Mouse (Mus musculus) limb, embryonic 12.5 days (tissue): Measurements from ENCODE around the gene Dnm2. TPM values are rescaled to one million over a fixed set of nuclear protein-coding genes. Genes with fewer than 3 reads are reported as not detected.
"Not testable (repeated sequence)": the region's sequence is repeated elsewhere in the genome, so short reads cannot be mapped to it uniquely, and the experiment has no call there.

Experiments
- ATAC-seq: fragments of 200-750 bp; cut with Nextera tagmentation; 2 replicates; pipeline ENCODE4 v1.8.0; 2017; ENCODE audit warnings: low read depth, moderate TSS enrichment; ENCODE audit not compliant: insufficient number of reproducible peaks, insufficient read depth, low FRiP score, low TSS enrichment
- H3K27ac ChIP-seq: fragments of 300-500 bp; sonication (generic); 2 replicates; pipeline ENCODE4 v1.5.1; 2016; ENCODE audit warnings: mild to moderate bottlenecking, moderate library complexity
- H3K27me3 ChIP-seq: fragments of 300-500 bp; sonication (generic); 2 replicates; pipeline ENCODE4 v1.6.1; 2016; ENCODE audit warnings: mild to moderate bottlenecking, moderate library complexity
- H3K36me3 ChIP-seq: fragments of 300-500 bp; sonication (generic); 2 replicates; pipeline ENCODE4 v1.6.1; 2016; ENCODE audit warnings: mild to moderate bottlenecking, moderate library complexity
- H3K4me1 ChIP-seq: fragments of 300-500 bp; sonication (generic); replicated peaks from 2 replicates; pipeline ENCODE4 v1.6.1; 2016
- H3K4me2 ChIP-seq: fragments of 300-500 bp; sonication (generic); 2 replicates; pipeline ENCODE4 v1.6.1; 2016; ENCODE audit warnings: mild to moderate bottlenecking, moderate library complexity
- H3K4me3 ChIP-seq: fragments of 300-500 bp; sonication (generic); replicated peaks from 2 replicates; pipeline ENCODE4 v1.5.1; 2016; ENCODE audit warnings: mild to moderate bottlenecking
- H3K9ac ChIP-seq: fragments of 300-500 bp; sonication (generic); replicated peaks from 2 replicates; pipeline ENCODE4 v1.6.1; 2016; ENCODE audit warnings: mild to moderate bottlenecking, moderate library complexity
- H3K9me3 ChIP-seq: fragments of 300-500 bp; sonication (generic); 2 replicates; pipeline ENCODE4 v1.6.1; 2016; ENCODE audit warnings: mild to moderate bottlenecking, moderate library complexity
- WGBS: fragments of 180-500 bp; shearing (Covaris S2); methylation state at CpG from one replicate; pipeline ENCODE4 v1.1.7; 2016; 5-methylcytosine and 5-hydroxymethylcytosine counted together
- polyA plus RNA-seq: library from polyadenylated mRNA; unstranded; fragments of >200 nt; fragmentation: Nextera tagmentation; extraction: Ambion mirVana; gene quantifications from 2 replicates; pipeline ENCODE4 v1.2.1, GENCODE M21; 2016

Dnm2 gene
- polyA plus RNA-seq, 1 experiment from 2014 or later, result 78.4 TPM

DNA sequence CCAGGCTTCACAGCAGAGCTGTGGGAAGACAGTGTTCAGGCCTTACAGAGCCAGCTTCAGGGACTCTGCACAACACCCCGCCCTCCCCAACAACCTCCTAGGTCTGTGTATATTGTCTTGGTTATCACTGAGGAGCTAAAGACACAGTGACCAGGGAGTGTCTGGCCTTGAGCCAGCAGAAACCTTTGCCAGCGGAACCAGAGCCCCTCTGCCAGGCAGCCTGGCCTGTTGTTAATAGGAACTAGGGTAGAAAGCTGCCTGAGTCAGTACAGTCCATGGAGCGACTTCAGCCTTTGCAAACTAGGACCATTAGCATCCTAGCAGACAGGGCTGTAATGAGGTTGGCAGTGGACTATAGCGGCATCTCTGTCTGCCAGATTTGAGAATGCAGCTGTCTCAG is 59.4 kb downstream of the Dnm2 start:
- H3K4me2 ChIP-seq, result no peak overlapping the region
- H3K27ac ChIP-seq, result no peak overlapping the region
- WGBS, result 86% methylated on average over 4 of the region's 4 CpGs
- no peaks in the 10 kb centered on the region for H3K27me3 ChIP-seq
- peaks cover 89% of the 10 kb centered on the region for H3K36me3 ChIP-seq
- no peak overlapping the region for H3K4me3 ChIP-seq
- ATAC-seq, result no peak
- H3K9ac ChIP-seq, result no peak overlapping the region
- no peaks in the 10 kb centered on the region for H3K9me3 ChIP-seq
- H3K4me1 ChIP-seq, result no peaks in the 10 kb centered on the region

DNA sequence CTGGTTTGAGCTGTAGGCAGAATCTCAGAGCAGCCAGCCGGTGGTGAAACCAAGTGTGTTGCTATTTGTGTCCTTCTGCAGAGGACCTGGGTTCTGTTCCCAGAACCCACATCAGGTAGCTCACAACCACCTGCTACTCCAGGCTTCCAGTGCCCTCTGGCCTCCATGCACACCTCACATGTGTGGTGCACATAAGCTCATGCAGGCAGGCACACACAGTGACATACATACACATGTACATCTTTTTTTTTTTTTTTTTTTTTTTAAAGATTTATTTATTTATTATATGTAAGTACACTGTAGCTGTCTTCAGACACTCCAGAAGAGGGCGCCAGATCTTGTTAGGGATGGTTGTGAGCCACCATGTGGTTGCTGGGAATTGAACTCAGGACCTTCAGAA is 63.5 kb downstream of the Dnm2 start:
- H3K4me1 ChIP-seq, H3K4me2 ChIP-seq, H3K27me3 ChIP-seq, H3K9ac ChIP-seq, H3K9me3 ChIP-seq, ATAC-seq, H3K4me3 ChIP-seq, H3K27ac ChIP-seq: not testable (repeated sequence)
- peaks cover 81% of the 10 kb centered on the region for H3K36me3 ChIP-seq
- WGBS, result 86% methylated on average over 1 of the region's 2 CpGs

DNA sequence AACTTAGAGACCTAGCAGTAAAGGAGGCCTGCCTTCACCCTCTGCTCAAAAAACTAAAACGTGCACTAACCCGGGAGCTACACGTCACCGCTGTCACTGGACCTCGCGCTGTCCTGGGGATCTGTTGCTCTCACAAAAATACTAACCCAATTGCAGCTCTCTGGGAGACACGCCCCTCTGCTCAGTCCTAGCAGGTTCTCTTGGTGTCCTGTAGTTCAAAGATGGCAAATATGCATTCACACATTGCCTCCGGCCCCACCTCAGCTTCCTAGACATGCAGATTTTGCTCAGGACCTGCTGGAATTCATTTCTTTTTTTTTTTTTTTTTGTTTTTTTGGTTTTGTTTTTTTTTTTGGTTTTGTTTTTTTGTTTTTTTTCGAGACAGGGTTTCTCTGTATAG is 66.0 kb downstream of the Dnm2 start:
- H3K4me2 ChIP-seq, result no peak overlapping the region
- H3K36me3 ChIP-seq, result peaks cover 81% of the 10 kb centered on the region
- H3K9me3 ChIP-seq, result no peaks in the 10 kb centered on the region
- no peak overlapping the region for H3K9ac ChIP-seq
- H3K27me3 ChIP-seq, result no peaks in the 10 kb centered on the region
- WGBS, result 88% methylated on average over 9 of the region's 9 CpGs
- no peak for ATAC-seq
- no peak overlapping the region for H3K4me3 ChIP-seq
- H3K27ac ChIP-seq, result no peak overlapping the region
- peaks cover 20% of the 10 kb centered on the region for H3K4me1 ChIP-seq

DNA sequence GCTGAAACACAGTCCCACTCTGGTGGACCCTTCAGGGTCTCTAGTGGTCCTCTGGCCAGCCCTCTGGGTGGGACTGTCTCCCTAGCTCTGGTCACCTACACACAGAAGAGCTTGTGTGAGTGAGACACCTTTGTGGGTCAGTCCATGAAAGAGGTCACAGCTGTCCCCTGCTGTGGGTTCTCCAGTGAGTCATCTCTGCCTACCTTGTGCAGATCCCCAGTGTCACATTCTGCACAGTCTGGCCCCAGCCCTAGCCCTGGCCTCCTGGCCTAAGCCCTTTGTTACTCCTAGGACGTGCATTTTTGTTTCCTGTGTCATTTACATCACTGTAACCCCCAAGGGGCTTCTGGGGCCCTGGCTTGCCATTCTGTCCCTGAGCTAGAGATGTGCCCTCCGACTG is 69.2 kb downstream of the Dnm2 start:
- no peak for ATAC-seq
- no peaks in the 10 kb centered on the region for H3K9me3 ChIP-seq
- H3K27me3 ChIP-seq, result no peaks in the 10 kb centered on the region
- peaks cover 39% of the 10 kb centered on the region for H3K4me1 ChIP-seq
- 0 out of 2 replicates have a peak overlapping the region, but pooled peaks have one; percentile 14 for H3K9ac ChIP-seq
- peaks cover 59% of the 10 kb centered on the region for H3K36me3 ChIP-seq
- 61% methylated on average over 2 of the region's 2 CpGs for WGBS
- H3K4me2 ChIP-seq, result no peak overlapping the region
- no peak overlapping the region for H3K4me3 ChIP-seq
- no peak overlapping the region for H3K27ac ChIP-seq

DNA sequence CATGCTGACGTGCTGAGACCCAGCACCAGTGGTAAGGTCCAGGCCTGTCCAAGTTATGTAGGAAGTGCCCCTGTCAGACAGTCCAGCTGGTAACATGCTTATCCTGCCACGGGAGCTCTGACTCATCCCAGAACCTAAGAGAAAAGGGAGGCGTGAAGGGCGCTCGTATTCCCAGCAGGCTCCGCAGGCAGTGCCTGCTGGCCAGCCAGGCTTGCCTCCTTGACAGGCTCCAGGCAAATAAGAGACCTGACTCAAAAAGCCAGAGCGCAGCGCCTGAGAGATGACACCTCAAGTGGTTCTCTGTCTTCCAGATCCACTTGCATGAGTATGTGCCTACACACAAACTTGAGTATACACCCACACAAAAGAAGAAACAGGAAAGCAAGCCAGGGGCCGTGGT is 70.0 kb downstream of the Dnm2 start:
- Histone ChIP-seq H3K36me3 (peaks cover 59% of the 10 kb centered on the region), H3K4me3 (peak overlapping the region; percentile 38; the same call in 1 of the 2 replicates)
- WGBS, result 78% methylated on average over 9 of the region's 9 CpGs

DNA sequence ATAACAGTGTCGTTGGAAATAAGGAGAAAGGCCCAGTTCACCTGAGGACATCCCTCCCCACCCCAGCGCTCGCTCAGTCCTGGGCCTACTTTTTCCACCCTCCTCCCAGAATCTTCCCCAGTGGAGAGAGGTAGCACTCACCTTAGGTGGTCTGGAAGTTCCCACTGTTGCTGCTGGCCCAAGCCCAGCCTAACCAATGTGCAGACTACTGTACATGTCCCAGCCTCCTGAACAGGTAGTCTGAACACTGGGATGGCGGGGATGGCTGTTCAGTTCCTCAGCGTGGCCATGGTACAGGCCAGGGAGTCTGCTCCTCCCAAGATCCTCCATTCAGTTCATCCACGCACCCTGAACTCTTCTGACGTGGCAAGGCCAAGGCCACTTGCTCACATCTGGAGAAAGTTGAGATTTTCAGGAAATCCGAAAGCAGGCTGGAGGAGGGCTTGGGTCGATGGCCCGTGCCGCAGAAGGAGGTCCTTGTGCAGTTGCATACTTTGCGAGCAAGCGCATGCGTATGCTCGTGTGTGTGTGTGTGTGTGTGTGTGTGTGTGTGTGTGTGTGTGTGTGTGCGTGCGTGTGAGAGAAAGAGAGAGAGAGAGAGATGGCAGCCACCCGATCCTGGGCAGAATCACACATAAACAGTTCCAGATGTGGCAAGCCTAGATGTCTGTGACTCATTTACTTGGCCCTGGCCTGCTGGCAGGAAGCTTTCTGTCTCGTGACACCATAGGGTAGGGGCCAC is 71.8 kb downstream of the Dnm2 start:
- H3K9ac ChIP-seq, result peak overlapping the region; percentile 62
- H3K4me3 ChIP-seq, result peak overlapping the region; percentile 38
- H3K27me3 ChIP-seq, result no peaks in the 10 kb centered on the region
- H3K4me1 ChIP-seq, result peaks cover 39% of the 10 kb centered on the region
- peak; percentile 91 for ATAC-seq
- 32% methylated on average over 19 of the region's 19 CpGs for WGBS
- H3K27ac ChIP-seq, result peak overlapping the region; percentile 98
- H3K36me3 ChIP-seq, result peaks cover 55% of the 10 kb centered on the region
- H3K4me2 ChIP-seq, result peak overlapping the region; percentile 61
- no peaks in the 10 kb centered on the region for H3K9me3 ChIP-seq

More for the DNA sequence above, 70.0 kb downstream of the Dnm2 start:
- ATAC-seq, result no peak
- Histone ChIP-seq H3K4me2 (peak overlapping the region; percentile 61), H3K27me3 (no peaks in the 10 kb centered on the region), H3K27ac (peak overlapping the region; percentile 98), H3K9me3 (no peaks in the 10 kb centered on the region), H3K4me1 (peaks cover 39% of the 10 kb centered on the region), H3K9ac (no peak overlapping the region)

DNA sequence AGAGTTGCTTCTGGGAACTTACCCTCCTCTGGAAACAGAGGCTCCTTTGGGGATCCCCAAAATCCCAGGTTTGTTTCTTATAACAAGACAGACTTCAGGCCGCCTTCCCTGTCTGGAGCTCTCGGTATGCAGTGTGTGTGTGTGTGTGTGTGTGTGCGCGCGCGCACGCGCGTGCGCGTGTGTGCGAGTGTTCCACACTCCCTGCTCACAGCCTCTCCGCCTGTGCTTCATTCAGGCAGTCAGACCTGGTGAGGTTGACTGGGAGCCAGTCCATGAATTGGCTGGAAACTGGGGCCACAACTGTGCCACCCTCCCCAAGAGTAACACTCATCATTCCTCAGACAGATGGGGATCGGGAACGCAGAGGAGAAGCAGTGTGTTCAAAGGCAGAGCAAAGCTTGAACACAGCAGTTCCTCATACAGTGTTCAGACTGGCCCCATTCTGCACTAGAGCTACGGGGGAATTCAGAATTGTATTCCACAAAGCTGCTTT is 72.4 kb downstream of the Dnm2 start:
- no peaks in the 10 kb centered on the region for H3K9me3 ChIP-seq
- H3K27me3 ChIP-seq, result no peaks in the 10 kb centered on the region
- peak overlapping the region; percentile 61 for H3K4me2 ChIP-seq
- H3K9ac ChIP-seq, result no peak overlapping the region; the same call in none of the 2 replicates
- ATAC-seq, result no peak; the same call in 1 of the 2 replicates
- H3K4me3 ChIP-seq, result 0 out of 2 replicates have a peak overlapping the region, but pooled peaks have one; percentile 15
- H3K27ac ChIP-seq, result peak overlapping the region; percentile 98
- 68% methylated on average over 16 of the region's 16 CpGs for WGBS
- H3K36me3 ChIP-seq, result peaks cover 52% of the 10 kb centered on the region
- peaks cover 39% of the 10 kb centered on the region for H3K4me1 ChIP-seq

DNA sequence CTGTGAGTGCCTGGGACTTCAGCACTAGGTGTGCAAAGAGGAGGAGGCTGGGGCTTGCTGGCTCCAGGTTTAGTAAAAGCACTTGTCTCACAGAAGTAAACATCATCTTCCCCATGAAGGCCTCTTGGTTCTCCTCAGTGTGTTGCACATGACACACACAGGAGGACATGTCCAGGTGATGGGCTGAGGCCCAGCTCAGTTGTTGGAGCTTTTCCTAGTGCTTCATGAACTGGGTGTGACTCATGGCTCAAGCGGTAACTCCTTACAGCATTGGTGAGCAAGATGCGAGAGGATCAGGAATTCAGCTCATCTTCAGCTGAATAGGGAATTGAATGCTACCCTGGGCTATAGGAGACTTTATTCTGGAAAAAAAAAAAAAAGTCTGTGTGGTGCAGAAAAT is 73.0 kb downstream of the Dnm2 start:
- Histone ChIP-seq H3K9ac (no peak overlapping the region; the same call in 1 of the 2 replicates), H3K9me3 (no peaks in the 10 kb centered on the region), H3K4me2 (peak overlapping the region; percentile 61), H3K36me3 (peaks cover 51% of the 10 kb centered on the region), H3K27ac (peak overlapping the region; percentile 98), H3K27me3 (no peaks in the 10 kb centered on the region), H3K4me3 (0 out of 2 replicates have a peak overlapping the region, but pooled peaks have one; percentile 15), H3K4me1 (peaks cover 39% of the 10 kb centered on the region)
- ATAC-seq, result no peak
- 92% methylated on average over 2 of the region's 2 CpGs for WGBS

DNA sequence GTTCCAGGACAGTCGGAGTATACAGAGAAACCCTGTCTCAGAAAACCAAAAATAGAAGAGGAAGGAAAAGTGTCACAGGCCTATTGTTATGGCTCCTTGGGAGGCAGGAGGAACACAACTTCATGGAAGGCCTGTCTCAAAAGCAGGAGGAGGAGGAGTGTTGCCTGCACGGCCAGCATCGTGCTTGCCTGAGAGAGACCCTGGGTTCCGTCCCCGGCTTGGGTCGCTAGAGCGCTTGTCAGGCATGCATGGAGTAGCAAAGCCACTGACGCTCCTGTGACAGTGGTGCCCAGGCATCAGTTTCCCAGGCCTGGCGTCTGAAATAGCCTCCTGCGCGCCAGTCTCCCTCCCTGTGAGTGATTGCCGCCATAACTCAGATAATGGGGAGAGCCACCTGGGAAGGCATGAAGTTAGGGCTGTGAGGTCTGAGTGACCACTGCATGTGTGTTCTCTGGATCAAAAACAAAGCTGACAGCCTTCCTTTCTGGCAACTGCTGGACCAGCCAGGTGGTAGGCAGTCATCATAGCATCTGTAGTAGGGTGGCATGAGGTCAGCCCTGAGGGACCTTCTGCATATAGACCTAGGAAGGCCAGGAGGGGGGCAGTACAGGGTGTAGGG is 73.7 kb downstream of the Dnm2 start:
- no peaks in the 10 kb centered on the region for H3K9me3 ChIP-seq
- H3K27ac ChIP-seq, result no peak overlapping the region; the same call in 1 of the 2 replicates
- H3K4me3 ChIP-seq, result no peak overlapping the region
- peaks cover 38% of the 10 kb centered on the region for H3K4me1 ChIP-seq
- no peak for ATAC-seq
- no peak overlapping the region for H3K9ac ChIP-seq
- no peaks in the 10 kb centered on the region for H3K27me3 ChIP-seq
- peaks cover 52% of the 10 kb centered on the region for H3K36me3 ChIP-seq
- no peak overlapping the region for H3K4me2 ChIP-seq
- 90% methylated on average over 12 of the region's 12 CpGs for WGBS

DNA sequence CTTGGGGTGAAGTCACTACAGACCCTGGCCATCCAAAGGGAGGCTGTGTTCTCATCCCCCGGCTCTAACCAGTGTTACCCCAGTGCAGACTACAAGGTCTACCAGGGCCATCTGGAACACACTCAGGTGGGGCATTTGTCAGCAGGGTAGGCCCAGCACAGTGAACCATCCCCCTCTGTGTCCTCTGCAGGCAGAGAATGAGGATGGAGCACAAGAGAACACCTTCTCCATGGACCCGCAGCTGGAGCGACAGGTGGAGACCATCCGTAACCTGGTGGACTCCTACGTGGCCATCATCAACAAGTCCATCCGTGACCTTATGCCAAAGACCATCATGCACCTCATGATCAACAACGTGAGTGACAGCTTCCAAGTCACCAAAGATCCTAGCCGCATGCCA is 78.6 kb downstream of the Dnm2 start:
- H3K4me2 ChIP-seq, result no peak overlapping the region
- no peaks in the 10 kb centered on the region for H3K9me3 ChIP-seq
- H3K27me3 ChIP-seq, result no peaks in the 10 kb centered on the region
- no peak overlapping the region for H3K27ac ChIP-seq
- H3K9ac ChIP-seq, result no peak overlapping the region
- no peak overlapping the region for H3K4me3 ChIP-seq
- ATAC-seq, result no peak
- WGBS, result 92% methylated on average over 8 of the region's 8 CpGs
- peaks cover 79% of the 10 kb centered on the region for H3K36me3 ChIP-seq
- no peaks in the 10 kb centered on the region for H3K4me1 ChIP-seq

DNA sequence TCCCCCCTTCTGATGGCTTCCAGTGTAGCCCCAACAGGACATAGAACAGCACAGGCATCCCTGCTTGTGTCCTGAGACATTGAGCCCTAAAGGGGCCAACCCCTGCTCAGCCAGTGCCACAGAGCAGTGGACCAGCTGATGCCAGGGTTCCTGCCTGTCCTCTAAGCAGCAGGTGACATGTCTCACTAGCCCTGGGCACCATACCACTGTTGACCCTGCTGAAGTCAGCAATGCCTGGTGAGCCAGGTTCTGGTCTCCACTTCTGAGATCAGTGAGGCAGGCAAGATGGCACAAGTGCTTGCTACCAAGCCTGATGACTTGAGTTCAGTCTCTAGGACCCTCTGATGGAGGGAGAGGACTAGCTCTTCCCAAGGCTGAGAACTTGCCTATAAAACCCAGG is 81.1 kb downstream of the Dnm2 start:
- Histone ChIP-seq H3K9ac (no peak overlapping the region), H3K4me1 (peaks cover 11% of the 10 kb centered on the region), H3K27ac (no peak overlapping the region), H3K9me3 (no peaks in the 10 kb centered on the region), H3K4me3 (no peak overlapping the region), H3K36me3 (peaks cover 74% of the 10 kb centered on the region), H3K4me2 (no peak overlapping the region), H3K27me3 (no peaks in the 10 kb centered on the region)
- ATAC-seq, result no peak
